Mouse (Mus musculus) CH12.LX (cell line): ENCODE results near the gene Grip1.

Experiments used
- CTCF ChIP-seq, 2 experiments: IDR thresholded peaks in 1 of 2; conservative IDR thresholded peaks in 1 of 2; 2 replicates each; pipeline ENCODE4 v1.5.1; 2011 to 2012; ENCODE audit warnings: low read depth in 2 of 2, low read length in 2 of 2, improper control_type of control experiment in 1 of 2, inconsistent platforms in 1 of 2, mild to moderate bottlenecking in 1 of 2, moderate library complexity in 1 of 2
- POLR2A ChIP-seq: IDR thresholded peaks from 2 replicates; pipeline ENCODE4 v1.6.1; 2011; ENCODE audit warnings: low read depth, mild to moderate bottlenecking, improper control_type of control experiment, low read length

DNA sequence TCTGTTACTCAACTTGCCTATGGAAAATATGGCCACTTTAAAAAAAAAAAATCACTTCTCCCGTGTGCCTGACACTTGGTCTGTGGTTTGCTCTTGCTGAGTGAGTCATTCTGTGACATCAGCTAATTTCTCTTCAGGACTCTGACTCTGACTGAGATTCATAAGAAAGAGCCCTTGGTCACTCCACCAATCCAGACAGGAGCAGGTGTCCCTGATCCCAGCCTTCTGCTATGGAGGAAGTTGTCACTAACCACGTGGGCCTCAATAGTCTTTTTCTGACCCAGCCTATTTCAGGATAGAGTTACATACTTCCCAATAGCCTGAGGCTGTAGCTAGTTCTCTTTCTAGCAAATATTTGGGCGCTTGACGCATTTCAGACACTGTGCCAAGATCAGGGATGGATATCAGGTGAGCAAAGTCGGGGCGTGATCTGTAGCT lies 298.8 kb downstream of the Grip1 start:
- TF ChIP-seq CTCF (conservative IDR thresholded peaks at IDR 0.05 in 1 of 2, IDR thresholded peaks at IDR 0.05 in 1 of 2; ENCODE audit: low read depth in 2 of 2, low read length in 2 of 2) (no peak), POLR2A (no peak)
